In the genomic region with DNA sequence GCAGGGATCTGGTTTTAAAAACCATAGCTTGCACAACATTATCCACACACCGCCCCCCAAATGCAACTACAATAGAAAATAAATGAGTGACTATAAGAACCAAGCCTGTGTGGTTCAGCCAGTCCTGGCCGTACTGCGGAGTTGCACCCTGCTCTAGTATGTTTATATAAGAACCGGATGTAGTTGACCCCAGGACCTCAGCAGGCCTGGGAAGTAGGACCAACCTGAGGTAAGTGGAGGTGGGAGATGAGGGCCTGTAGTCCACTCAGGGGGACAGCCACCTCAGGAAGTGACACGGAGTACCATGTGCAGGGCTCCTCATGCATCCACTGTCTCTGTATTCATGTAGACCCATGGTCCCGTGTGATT, we compare ENCODE assay signal across 25 mouse cellular contexts. TPM values are rescaled to one million over a fixed set of nuclear protein-coding genes. Genes with fewer than 3 reads are reported as not detected.
DNase-seq lines count a peak whose midpoint lies in the region; ATAC-seq and TF ChIP-seq lines count a peak whose summit lies in the region.
"Had no signal": no experiment of that assay in that cellular context is flagged by ENCODE, and none has a peak within 500 bp of the region (broad histone marks: within the 10 kb centered on the region; RNA-seq: fewer than 3 reads in every experiment).

No protein-coding gene starts in this region.

- DNase-seq in kidney, adult 8-10 months, result no peak
- no peak for DNase-seq in intestine, embryonic 14.5 days (ENCODE audit: low spot score)
- no peak for DNase-seq in liver, embryonic 11.5 days (ENCODE audit: low spot score)
- DNase-seq in heart, postnatal 36 days, result no peak
- DNase-seq in cerebellum, adult 2 months, result no peak
- no peak for DNase-seq in thymus, adult 2 months
- DNase-seq: adrenal gland, adult 2 months; cerebellum, postnatal 10 days; midbrain, embryonic 14.5 days; retina, postnatal 1 day; thymus, postnatal 36 days had no signal

- ATAC-seq in kidney, embryonic 16.5 days (ENCODE audit: low FRiP score, low TSS enrichment), result no peak
- peak; percentile 49; the same call in 1 of the 2 replicates for ATAC-seq in intestine, embryonic 14.5 days (replicated peaks; ENCODE audit: low FRiP score, low TSS enrichment, low read depth)
- ATAC-seq in liver, embryonic 11.5 days (replicated peaks; ENCODE audit: low FRiP score), result no peak
- ATAC-seq in stomach, embryonic 15.5 days (ENCODE audit: insufficient read depth, low FRiP score, low read depth), result 0 out of 2 replicates have a peak, but pooled peaks have one; percentile 5
- ATAC-seq: forebrain, embryonic 16.5 days had no signal

- no peak for TF ChIP-seq POLR2A in cerebellum, adult 2 months (IDR thresholded peaks at IDR 0.05; ENCODE audit: borderline replicate concordance, insufficient read depth, low read length)
- no peak for TF ChIP-seq POLR2A in thymus, adult 2 months (IDR thresholded peaks at IDR 0.05; ENCODE audit: control insufficient read depth, extremely low read depth, insufficient read depth, low read length, poor library complexity)

- 0 out of 2 replicates have a peak overlapping the region, but pooled peaks have one; percentile 30 for H3K27ac ChIP-seq in kidney, embryonic 16.5 days (ENCODE audit: low read length)
- 0 out of 2 replicates have a peak overlapping the region, but pooled peaks have one; percentile 29 for H3K27ac ChIP-seq in intestine, embryonic 14.5 days (ENCODE audit: low read depth)
- H3K27ac ChIP-seq in liver, embryonic 11.5 days (ENCODE audit: low read depth, low read length), result peak overlapping the region; percentile 70
- H3K27ac ChIP-seq in stomach, embryonic 15.5 days, result no peak overlapping the region
- no peak overlapping the region for H3K27ac ChIP-seq in cerebellum, adult 2 months (ENCODE audit: insufficient read depth, low read length)
- H3K27ac ChIP-seq in thymus, adult 2 months (ENCODE audit: control insufficient read depth, insufficient read depth, low read length), result no peak overlapping the region
- H3K27ac ChIP-seq: neural tube, embryonic 15.5 days had no signal

- H3K4me3 ChIP-seq in kidney, embryonic 16.5 days (ENCODE audit: low read length), result no peak overlapping the region
- no peak overlapping the region for H3K4me3 ChIP-seq in intestine, embryonic 14.5 days (ENCODE audit: low read depth, low read length)
- no peak overlapping the region for H3K4me3 ChIP-seq in liver, embryonic 11.5 days (ENCODE audit: low read depth, low read length)
- no peak overlapping the region for H3K4me3 ChIP-seq in stomach, embryonic 15.5 days (replicated peaks)
- no peak overlapping the region for H3K4me3 ChIP-seq in cerebellum, adult 2 months (replicated peaks; ENCODE audit: insufficient read depth, low read depth, low read length)
- no peak overlapping the region for H3K4me3 ChIP-seq in thymus, adult 2 months (ENCODE audit: control insufficient read depth, insufficient read depth, low read length)
- H3K4me3 ChIP-seq: erythroblast, embryonic 14.5 days; myocyte; neural tube, embryonic 15.5 days had no signal

- no peaks in the 10 kb centered on the region for H3K9me3 ChIP-seq in kidney, embryonic 16.5 days (ENCODE audit: low read length)
- no peaks in the 10 kb centered on the region for H3K9me3 ChIP-seq in intestine, embryonic 14.5 days (ENCODE audit: control insufficient read depth, low read length)
- no peaks in the 10 kb centered on the region for H3K9me3 ChIP-seq in liver, embryonic 11.5 days (ENCODE audit: control insufficient read depth, low read length)
- no peaks in the 10 kb centered on the region for H3K9me3 ChIP-seq in stomach, embryonic 15.5 days
- H3K9me3 ChIP-seq: neural tube, embryonic 15.5 days had no signal

- no peak overlapping the region for H3K4me2 ChIP-seq in kidney, embryonic 16.5 days (replicated peaks; ENCODE audit: low read depth, low read length)
- H3K4me2 ChIP-seq in intestine, embryonic 14.5 days (ENCODE audit: low read length), result no peak overlapping the region
- H3K4me2 ChIP-seq in liver, embryonic 11.5 days, result no peak overlapping the region
- H3K4me2 ChIP-seq in stomach, embryonic 15.5 days, result no peak overlapping the region
- H3K4me2 ChIP-seq: neural tube, embryonic 15.5 days had no signal

- no peak for TF ChIP-seq CTCF in cerebellum, adult 2 months (IDR thresholded peaks at IDR 0.05; ENCODE audit: borderline replicate concordance, insufficient read depth, low read depth, low read length)
- no peak for TF ChIP-seq CTCF in thymus, adult 2 months (IDR thresholded peaks at IDR 0.05; ENCODE audit: borderline replicate concordance, control insufficient read depth, extremely low read depth, insufficient read depth, low read length, poor library complexity)

- H3K4me1 ChIP-seq in kidney, embryonic 16.5 days (ENCODE audit: insufficient read depth, low read length), result no peaks in the 10 kb centered on the region
- no peaks in the 10 kb centered on the region; the same call in none of the 2 replicates for H3K4me1 ChIP-seq in intestine, embryonic 14.5 days (replicated peaks; ENCODE audit: control insufficient read depth, insufficient read depth, low read length)
- peaks cover 31% of the 10 kb centered on the region for H3K4me1 ChIP-seq in liver, embryonic 11.5 days (replicated peaks; ENCODE audit: control insufficient read depth, insufficient read depth, low read length)
- peaks cover 5% of the 10 kb centered on the region; the same call in 1 of the 2 replicates for H3K4me1 ChIP-seq in stomach, embryonic 15.5 days
- H3K4me1 ChIP-seq in cerebellum, adult 2 months (ENCODE audit: control insufficient read depth, insufficient read depth, low read length), result peaks cover 25% of the 10 kb centered on the region
- H3K4me1 ChIP-seq in thymus, adult 2 months (replicated peaks; ENCODE audit: control insufficient read depth, insufficient read depth, low read length), result peaks cover 3% of the 10 kb centered on the region; the same call in 1 of the 2 replicates
- H3K4me1 ChIP-seq: neural tube, embryonic 15.5 days had no signal

- intact Hi-C loops in heart, postnatal 36 days (cut with DNase I), result no loop called here

- 60% methylated on average over 6 of the region's 6 CpGs for WGBS in kidney, embryonic 16.5 days
- 45% methylated on average over 6 of the region's 6 CpGs for WGBS in intestine, embryonic 14.5 days
- 82% methylated on average over 6 of the region's 6 CpGs for WGBS in liver, embryonic 11.5 days
- WGBS in stomach, embryonic 15.5 days, result 52% methylated on average over 6 of the region's 6 CpGs
- WGBS in cerebellum, adult 2 months, result 96% methylated on average over 6 of the region's 6 CpGs
- WGBS in thymus, adult 2 months, result 96% methylated on average over 6 of the region's 6 CpGs

- no peaks in the 10 kb centered on the region for H3K27me3 ChIP-seq in kidney, embryonic 16.5 days (ENCODE audit: insufficient read depth, low read length)
- H3K27me3 ChIP-seq in intestine, embryonic 14.5 days (replicated peaks; ENCODE audit: control insufficient read depth, insufficient read depth, low read length), result no peaks in the 10 kb centered on the region
- H3K27me3 ChIP-seq in liver, embryonic 11.5 days (replicated peaks; ENCODE audit: control insufficient read depth, insufficient read depth, low read length), result no peaks in the 10 kb centered on the region
- no peaks in the 10 kb centered on the region for H3K27me3 ChIP-seq in stomach, embryonic 15.5 days (replicated peaks)
- H3K27me3 ChIP-seq in cerebellum, adult 2 months (ENCODE audit: control insufficient read depth, insufficient read depth, low read length), result no peaks in the 10 kb centered on the region
- H3K27me3 ChIP-seq in thymus, adult 2 months (ENCODE audit: control insufficient read depth, insufficient read depth, low read length), result no peaks in the 10 kb centered on the region
- H3K27me3 ChIP-seq: neural tube, embryonic 15.5 days had no signal

- no peak overlapping the region for H3K9ac ChIP-seq in kidney, embryonic 16.5 days (replicated peaks; ENCODE audit: low read length)
- no peak overlapping the region for H3K9ac ChIP-seq in intestine, embryonic 14.5 days (ENCODE audit: low read length)
- H3K9ac ChIP-seq in liver, embryonic 11.5 days (ENCODE audit: low read depth, low read length), result no peak overlapping the region; the same call in 1 of the 2 replicates
- no peak overlapping the region for H3K9ac ChIP-seq in stomach, embryonic 15.5 days
- H3K9ac ChIP-seq: neural tube, embryonic 15.5 days had no signal

- H3K36me3 ChIP-seq in kidney, embryonic 16.5 days (ENCODE audit: insufficient read depth, low read length), result peaks cover 59% of the 10 kb centered on the region
- H3K36me3 ChIP-seq in intestine, embryonic 14.5 days (ENCODE audit: control insufficient read depth, insufficient read depth, low read length), result peaks cover 81% of the 10 kb centered on the region
- peaks cover 8% of the 10 kb centered on the region for H3K36me3 ChIP-seq in liver, embryonic 11.5 days (ENCODE audit: control insufficient read depth, insufficient read depth, low read length)
- H3K36me3 ChIP-seq in stomach, embryonic 15.5 days, result peaks cover 36% of the 10 kb centered on the region; the same call in 1 of the 2 replicates
- peaks cover 18% of the 10 kb centered on the region for H3K36me3 ChIP-seq in thymus, adult 2 months (ENCODE audit: control insufficient read depth, insufficient read depth, low read length)

RNA-seq across cellular contexts. Expression of gene Apoa1, which starts 20.9 kb away (rescaled TPM):
- polyA plus RNA-seq in kidney, embryonic 16.5 days (2015; fragmentation: Nextera tagmentation; extraction: Ambion mirVana), result 13.6 and 19.3 TPM in 2 replicates
- 204 and 281 TPM in 2 replicates for polyA plus RNA-seq in intestine, embryonic 14.5 days (2014; fragmentation: Nextera tagmentation; extraction: Ambion mirVana)
- polyA plus RNA-seq in liver, embryonic 11.5 days (2014; fragmentation: Nextera tagmentation; extraction: Ambion mirVana), result 1,257 and 1,278 TPM in 2 replicates
- polyA plus RNA-seq in stomach, embryonic 15.5 days (2015; fragmentation: Nextera tagmentation; extraction: Ambion mirVana), result 515 and 597 TPM in 2 replicates
- not detected for total RNA-seq in heart, postnatal 36 days (2021)
- polyA plus RNA-seq in cerebellum, adult 2 months (2012; rRNA removed), result 2.7 and 3.0 TPM in 2 replicates
- 3.3 and 13.1 TPM in 2 replicates for polyA plus RNA-seq in thymus, adult 2 months (2012; rRNA removed)
- total RNA-seq: hematopoietic stem cell, adult 5-6 weeks; left cerebral cortex, postnatal 25 days; megakaryocyte, adult 5-6 weeks had no signal
- polyA plus RNA-seq: myocyte had no signal

RNA-seq across cellular contexts. Expression of gene Apoc3, which starts 28.0 kb away (rescaled TPM):
- 0.76 and 0.82 TPM in 2 replicates for polyA plus RNA-seq in kidney, embryonic 16.5 days (2015; fragmentation: Nextera tagmentation; extraction: Ambion mirVana)
- 6.8 and 12.2 TPM in 2 replicates for polyA plus RNA-seq in intestine, embryonic 14.5 days (2014; fragmentation: Nextera tagmentation; extraction: Ambion mirVana)
- polyA plus RNA-seq in liver, embryonic 11.5 days (2014; fragmentation: Nextera tagmentation; extraction: Ambion mirVana), result 1.4 and 4.2 TPM in 2 replicates
- 46.5 and 53.1 TPM in 2 replicates for polyA plus RNA-seq in stomach, embryonic 15.5 days (2015; fragmentation: Nextera tagmentation; extraction: Ambion mirVana)
- total RNA-seq in heart, postnatal 36 days (2021), result not detected
- 0.57 and 0.88 TPM in 2 replicates for polyA plus RNA-seq in cerebellum, adult 2 months (2012; rRNA removed)
- polyA plus RNA-seq in thymus, adult 2 months (2012; rRNA removed), result 6.5 and 22.7 TPM in 2 replicates
- total RNA-seq: hematopoietic stem cell, adult 5-6 weeks; layer of hippocampus, postnatal 10 days; megakaryocyte, adult 5-6 weeks had no signal
- polyA plus RNA-seq: erythroblast, embryonic 14.5 days; forebrain, embryonic 16.5 days; heart, embryonic 14.5 days; lung, postnatal 0 days; midbrain, embryonic 14.5 days; myocyte; neural tube, embryonic 15.5 days had no signal

RNA-seq across cellular contexts. Expression of gene Apoa4, which starts 33.0 kb away (rescaled TPM):
- 0.25 TPM in 1 of 2 replicates, not detected in the other for polyA plus RNA-seq in kidney, embryonic 16.5 days (2015; fragmentation: Nextera tagmentation; extraction: Ambion mirVana)
- 6.9 and 12.3 TPM in 2 replicates for polyA plus RNA-seq in intestine, embryonic 14.5 days (2014; fragmentation: Nextera tagmentation; extraction: Ambion mirVana)
- not detected in 2 replicates for polyA plus RNA-seq in liver, embryonic 11.5 days (2014; fragmentation: Nextera tagmentation; extraction: Ambion mirVana)
- 86.6 and 91.9 TPM in 2 replicates for polyA plus RNA-seq in stomach, embryonic 15.5 days (2015; fragmentation: Nextera tagmentation; extraction: Ambion mirVana)
- total RNA-seq in heart, postnatal 36 days (2021), result not detected
- 0.16 and 0.28 TPM in 2 replicates for polyA plus RNA-seq in cerebellum, adult 2 months (2012; rRNA removed)
- polyA plus RNA-seq in thymus, adult 2 months (2012; rRNA removed), result 6.9 and 8.2 TPM in 2 replicates
- total RNA-seq: gastrocnemius, adult 18-20 months; hematopoietic stem cell, adult 5-6 weeks; layer of hippocampus, postnatal 10 days; left cerebral cortex, postnatal 25 days; megakaryocyte, adult 5-6 weeks had no signal
- polyA plus RNA-seq: erythroblast, embryonic 14.5 days; forebrain, embryonic 16.5 days; gonadal fat pad, adult 2 months; heart, embryonic 14.5 days; midbrain, embryonic 14.5 days; myocyte; neural tube, embryonic 15.5 days had no signal

Comparison
In these comparisons a context has a peak if more than half of its experiments do, and no peak if none do; other contexts are left out.
1. ATAC-seq: peak in intestine, embryonic 14.5 days (single experiment) and stomach, embryonic 15.5 days (single experiment); none in kidney, embryonic 16.5 days (single experiment) and liver, embryonic 11.5 days (single experiment).
2. H3K27ac ChIP-seq: peak in kidney, embryonic 16.5 days (single experiment), intestine, embryonic 14.5 days (single experiment) and liver, embryonic 11.5 days (single experiment); none in stomach, embryonic 15.5 days (single experiment), cerebellum, adult 2 months (single experiment) and thymus, adult 2 months (single experiment).
3. RNA of gene Apoa1, which starts 20.9 kb away (polyA plus RNA-seq): 1,257 to 1,278 TPM in liver, embryonic 11.5 days, 515 to 597 TPM in stomach, embryonic 15.5 days and 204 to 281 TPM in intestine, embryonic 14.5 days; 13.6 to 19.3 TPM in kidney, embryonic 16.5 days, 3.3 to 13.1 TPM in thymus, adult 2 months and 2.7 to 3.0 TPM in cerebellum, adult 2 months; every median in the first group is over 10 times any median in the second.